Mouse (Mus musculus) C2C12 (cell line): ENCODE data around the gene Actl7b. TPM values are rescaled to one million over a fixed set of nuclear protein-coding genes. Genes with fewer than 3 reads are reported as not detected.

Experiments used
- H3K27me3 ChIP-seq: one replicate; pipeline ENCODE4 v1.6.1; 2011; ENCODE audit not compliant: control insufficient read depth, insufficient read depth, insufficient read length
- H3K36me3 ChIP-seq: one replicate; pipeline ENCODE4 v1.6.1; 2011; ENCODE audit not compliant: control insufficient read depth, insufficient read depth
- H3K4me3 ChIP-seq: one replicate; pipeline ENCODE4 v1.5.1; 2011; ENCODE audit warnings: mild to moderate bottlenecking, control low read depth; ENCODE audit not compliant: poor library complexity, insufficient read depth, severe bottlenecking
- H3K79me2 ChIP-seq: one replicate; pipeline ENCODE4 v1.6.1; 2011; ENCODE audit not compliant: control insufficient read depth, insufficient read depth
- H3K79me3 ChIP-seq: one replicate; pipeline ENCODE4 v1.6.1; 2011; ENCODE audit warnings: low read depth, control low read depth
- H3ac ChIP-seq: one replicate; pipeline ENCODE3; 2011; ENCODE audit warnings: low read depth; ENCODE audit not compliant: control insufficient read depth, insufficient read length
- CEBPB ChIP-seq: IDR thresholded peaks from one replicate; pipeline ENCODE4 v1.6.1; 2011; ENCODE audit warnings: low read depth, mild to moderate bottlenecking, control low read depth, moderate library complexity
- CTCF ChIP-seq: IDR thresholded peaks from one replicate; pipeline ENCODE4 v1.5.1; 2011; ENCODE audit not compliant: control insufficient read depth, insufficient read depth, insufficient read length
- FOSL1 ChIP-seq: IDR thresholded peaks from one replicate; pipeline ENCODE4 v1.8.0; 2011; ENCODE audit warnings: mild to moderate bottlenecking, low read length; ENCODE audit not compliant: poor library complexity, insufficient read depth, severe bottlenecking
- MAX ChIP-seq: IDR thresholded peaks from one replicate; pipeline ENCODE4 v1.6.1; 2011; ENCODE audit warnings: mild to moderate bottlenecking, control low read depth
- MYOD1 ChIP-seq: IDR thresholded peaks from one replicate; pipeline ENCODE4 v1.6.1; 2011; ENCODE audit warnings: low read depth; ENCODE audit not compliant: control insufficient read depth, insufficient read length
- MYOG ChIP-seq: IDR thresholded peaks from one replicate; pipeline ENCODE4 v1.6.1; 2011; ENCODE audit not compliant: control insufficient read depth, insufficient read length; ENCODE audit errors: extremely low read depth
- USF1 ChIP-seq: IDR thresholded peaks from one replicate; pipeline ENCODE4 v1.6.1; 2011; ENCODE audit warnings: low read depth, mild to moderate bottlenecking, control low read depth, moderate library complexity
- polyA plus RNA-seq: library from polyadenylated mRNA; unstranded; fragments of >200 nt; fragmentation: generic; extraction: Trizol; gene quantifications from one replicate; pipeline ENCODE4 v1.2.1, GENCODE M21; 2012; ENCODE audit warnings: missing spikeins

Actl7b gene
- polyA plus RNA-seq, 1 experiment = not detected

DNA sequence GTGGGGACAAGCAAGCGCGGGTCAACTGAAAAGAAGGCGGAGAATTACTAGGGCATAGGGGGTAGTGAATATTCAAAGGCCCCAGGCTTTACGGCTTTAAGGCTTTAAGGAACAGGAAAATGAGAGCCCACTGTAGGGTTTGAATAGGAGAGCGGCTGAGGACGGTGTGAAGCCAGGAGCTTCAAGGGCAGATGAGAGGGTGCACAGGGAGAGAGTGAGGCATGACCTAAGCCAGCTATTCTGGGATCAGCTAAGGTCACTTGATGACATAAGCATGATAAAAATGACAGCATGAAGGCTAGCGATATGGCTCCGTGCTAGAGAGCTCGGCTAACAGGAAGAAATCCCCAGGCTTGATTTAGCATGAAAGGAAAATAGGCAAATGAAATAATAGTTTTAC is 21.8 kb downstream of the Actl7b start:
- Histone ChIP-seq H3K36me3 (no peaks in the 10 kb centered on the region), H3K79me2 (no peaks in the 10 kb centered on the region), H3K4me3 (no peak overlapping the region), H3K79me3 (no peaks in the 10 kb centered on the region), H3K27me3 (peaks cover 4% of the 10 kb centered on the region), H3ac (no peak overlapping the region)
- no peak for TF ChIP-seq CEBPB
- TF ChIP-seq CTCF = no peak
- no peak for TF ChIP-seq FOSL1
- no peak for TF ChIP-seq MAX
- no peak for TF ChIP-seq MYOD1
- no peak for TF ChIP-seq MYOG
- no peak for TF ChIP-seq USF1

GRCm38 (mm10) chr4:56718573-56719442 is 22.4 kb downstream of the Actl7b start:
- no peaks in the 10 kb centered on the region for H3K36me3 ChIP-seq
- H3K79me3 ChIP-seq = no peaks in the 10 kb centered on the region
- TF ChIP-seq CTCF (no peak), FOSL1 (no peak), CEBPB (no peak), MYOD1 (no peak), USF1 (no peak), MYOG (no peak), MAX (no peak)

DNA sequence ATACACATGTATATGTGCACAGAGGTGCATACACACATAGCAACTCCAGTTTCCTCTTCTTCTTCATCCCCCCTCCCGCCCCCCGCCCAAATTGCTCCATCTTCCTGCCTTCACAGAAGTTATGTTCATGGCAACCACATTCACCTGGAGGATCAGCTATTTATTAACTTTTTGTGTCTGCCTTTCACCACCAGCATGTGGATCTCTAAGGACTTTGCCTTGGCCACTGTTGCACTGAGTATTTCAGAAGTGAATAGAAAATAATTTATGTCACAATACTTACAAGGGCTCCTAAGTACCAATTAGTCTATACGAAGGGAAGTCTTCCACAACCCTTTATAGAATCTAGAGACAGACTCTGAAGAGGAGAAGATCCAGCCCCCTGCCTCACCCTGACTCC is 23.3 kb downstream of the Actl7b start:
- TF ChIP-seq MAX (no peak), FOSL1 (no peak), USF1 (no peak), CTCF (no peak), MYOD1 (no peak), MYOG (no peak), CEBPB (no peak)
- Histone ChIP-seq H3K79me3 (no peaks in the 10 kb centered on the region), H3K27me3 (peaks cover 4% of the 10 kb centered on the region), H3ac (no peak overlapping the region), H3K4me3 (no peak overlapping the region), H3K36me3 (no peaks in the 10 kb centered on the region), H3K79me2 (no peaks in the 10 kb centered on the region)

More at GRCm38 (mm10) chr4:56718573-56719442, 22.4 kb downstream of the Actl7b start:
- H3K27me3 ChIP-seq = peaks cover 4% of the 10 kb centered on the region
- no peak overlapping the region for H3ac ChIP-seq
- no peak overlapping the region for H3K4me3 ChIP-seq
- H3K79me2 ChIP-seq = no peaks in the 10 kb centered on the region

DNA sequence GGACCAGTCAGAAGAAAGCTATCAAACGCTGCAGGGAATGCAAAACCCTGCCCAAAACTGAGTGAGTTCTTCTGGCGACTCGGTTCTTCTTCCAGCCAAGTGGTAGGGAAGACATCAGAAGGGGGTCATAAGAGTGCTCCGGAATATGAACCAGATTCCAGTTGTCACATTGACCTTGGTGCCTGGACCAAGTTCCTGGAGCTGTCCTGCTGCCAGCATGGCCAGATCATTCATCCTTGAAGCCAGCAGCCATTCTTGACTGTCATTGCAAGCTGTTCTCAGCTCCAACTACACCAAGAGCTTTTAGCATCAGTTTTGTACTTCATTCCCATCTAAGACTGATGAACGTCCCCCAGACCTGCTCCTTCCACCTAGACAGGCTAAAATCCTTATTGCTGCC is 24.4 kb downstream of the Actl7b start:
- H3K79me2 ChIP-seq = no peaks in the 10 kb centered on the region
- H3K79me3 ChIP-seq = no peaks in the 10 kb centered on the region
- H3K36me3 ChIP-seq = no peaks in the 10 kb centered on the region
- H3ac ChIP-seq = no peak overlapping the region
- TF ChIP-seq MYOG = no peak
- no peak for TF ChIP-seq MAX
- no peak for TF ChIP-seq MYOD1
- TF ChIP-seq CTCF = no peak
- no peak for TF ChIP-seq FOSL1
- TF ChIP-seq CEBPB = no peak
- no peak for TF ChIP-seq USF1
- peaks cover 4% of the 10 kb centered on the region for H3K27me3 ChIP-seq
- no peak overlapping the region for H3K4me3 ChIP-seq

DNA sequence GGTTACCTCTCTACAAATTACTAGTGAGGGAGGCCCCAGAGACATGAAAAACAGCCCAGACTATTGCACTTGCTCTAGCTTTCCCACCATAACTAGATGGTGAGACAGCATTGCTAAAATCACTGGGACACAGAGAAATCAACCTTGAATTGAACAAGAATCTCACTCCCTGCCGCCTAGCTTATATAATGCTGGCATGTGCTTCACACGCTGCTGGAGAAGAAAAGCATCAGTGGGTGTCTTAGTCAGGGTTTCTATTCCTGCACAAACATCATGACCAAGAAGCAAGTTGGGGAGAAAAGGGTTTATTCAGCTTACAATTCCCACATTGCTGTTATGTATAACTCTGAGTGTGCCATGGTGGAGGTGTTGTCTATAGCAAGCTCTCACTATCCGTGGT is 28.1 kb downstream of the Actl7b start:
- Histone ChIP-seq H3ac (no peak overlapping the region), H3K79me3 (no peaks in the 10 kb centered on the region), H3K36me3 (no peaks in the 10 kb centered on the region), H3K27me3 (peaks cover 4% of the 10 kb centered on the region), H3K4me3 (no peak overlapping the region), H3K79me2 (no peaks in the 10 kb centered on the region)
- TF ChIP-seq MYOD1 (no peak), USF1 (no peak), MAX (no peak), MYOG (no peak), CEBPB (no peak), CTCF (no peak), FOSL1 (no peak)

DNA sequence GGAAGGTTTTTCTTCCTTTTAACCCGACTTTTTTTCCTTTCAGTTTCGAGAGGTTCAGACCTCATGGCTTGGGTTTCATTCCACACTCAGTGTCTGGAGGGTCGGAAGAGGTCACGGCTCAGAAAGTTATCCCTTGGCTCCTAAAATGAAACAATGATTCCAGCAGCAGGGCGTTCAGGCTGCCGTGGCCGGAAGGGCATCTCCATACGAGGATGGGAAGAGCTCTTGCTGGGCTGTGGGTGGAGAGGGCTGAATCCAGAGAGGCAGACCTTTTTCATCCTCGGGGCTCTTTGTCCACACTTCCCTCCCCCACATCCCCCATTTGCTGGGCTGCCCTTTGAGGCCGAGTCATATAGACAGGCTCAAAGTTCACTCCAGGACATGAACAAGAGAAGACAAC is 39.0 kb downstream of the Actl7b start:
- Histone ChIP-seq H3ac (no peak overlapping the region), H3K79me2 (no peaks in the 10 kb centered on the region), H3K36me3 (no peaks in the 10 kb centered on the region), H3K79me3 (no peaks in the 10 kb centered on the region), H3K27me3 (no peaks in the 10 kb centered on the region), H3K4me3 (no peak overlapping the region)
- TF ChIP-seq FOSL1 = no peak
- no peak for TF ChIP-seq CEBPB
- TF ChIP-seq CTCF = no peak
- no peak for TF ChIP-seq MAX
- TF ChIP-seq MYOD1 = no peak
